Mouse (Mus musculus) lung, postnatal 36 days (tissue): ENCODE data around the gene E130114P18Rik.

ENCODE experiments used
- DNase-seq: peaks from one replicate; pipeline ENCODE4 v3.0.0; 2022; ENCODE audit warnings: mixed read lengths

E130114P18Rik gene

DNA sequence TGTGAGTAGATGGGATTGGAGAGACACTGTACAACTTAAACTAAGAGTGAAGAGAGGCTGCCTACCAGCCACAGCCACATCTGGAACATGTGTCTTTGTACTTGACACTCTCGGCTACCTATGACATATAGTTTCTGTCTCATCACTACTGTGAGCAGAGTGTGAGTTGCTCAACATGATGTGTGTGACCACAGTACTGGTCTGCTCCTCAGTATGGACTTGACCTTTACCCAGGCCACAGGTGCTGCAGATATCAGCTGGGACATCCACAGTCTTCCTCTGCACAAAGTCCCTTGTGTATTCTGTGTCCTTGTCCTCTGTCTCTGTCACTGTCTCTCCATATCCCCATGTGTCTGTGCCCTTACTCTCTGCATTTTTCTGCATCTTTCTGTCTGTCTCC is 141.3 kb downstream of the E130114P18Rik start:
- DNase-seq = no peak

DNA sequence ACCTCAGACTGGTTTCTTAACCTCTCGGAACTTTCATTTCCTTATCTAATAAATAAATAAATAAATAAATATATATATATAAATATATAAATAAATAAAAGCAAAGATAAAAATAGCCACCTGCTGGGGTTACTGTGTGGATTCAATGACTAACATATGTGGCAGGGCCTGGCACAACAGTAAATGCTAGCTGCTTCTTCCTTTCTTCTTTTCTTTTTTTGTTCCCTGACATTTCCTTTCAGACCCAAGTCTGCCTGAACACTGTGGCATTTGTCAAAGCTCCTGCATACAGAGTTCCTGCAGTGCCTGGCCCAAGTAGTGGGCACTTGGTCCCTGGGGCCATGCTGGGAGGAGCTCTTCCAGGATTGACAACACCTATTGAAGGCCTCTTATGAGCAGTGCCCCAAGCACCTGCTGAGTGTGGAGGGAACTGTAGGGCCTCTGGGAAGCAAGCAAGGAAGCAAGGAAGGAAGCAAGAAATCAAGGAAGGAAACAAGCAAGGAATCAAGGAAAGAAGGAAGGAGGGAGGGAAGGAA is 142.1 kb downstream of the E130114P18Rik start:
- DNase-seq = no peak

DNA sequence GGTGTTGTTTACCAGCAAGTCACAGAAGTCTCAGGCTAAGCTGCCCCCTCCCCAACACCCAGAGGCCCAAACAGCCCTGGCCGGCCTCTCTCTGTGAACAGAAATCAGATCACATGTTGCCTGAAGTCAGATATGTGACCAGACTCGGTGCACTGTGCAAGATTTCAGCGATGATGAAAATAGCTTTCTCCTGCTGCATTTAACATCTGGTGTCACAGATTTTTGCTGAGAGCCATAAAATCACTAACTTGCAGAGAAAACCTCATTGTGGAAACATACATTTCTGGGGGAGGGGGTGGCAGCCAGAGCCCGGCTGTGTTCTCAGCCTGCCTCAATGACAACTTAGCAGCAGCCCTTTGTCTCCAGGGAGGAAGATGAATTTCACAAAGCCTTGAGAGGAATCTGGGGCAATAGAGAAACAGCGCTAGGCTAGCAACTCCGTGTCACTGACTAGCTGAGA is 142.6 kb downstream of the E130114P18Rik start:
- DNase-seq = no peak

DNA sequence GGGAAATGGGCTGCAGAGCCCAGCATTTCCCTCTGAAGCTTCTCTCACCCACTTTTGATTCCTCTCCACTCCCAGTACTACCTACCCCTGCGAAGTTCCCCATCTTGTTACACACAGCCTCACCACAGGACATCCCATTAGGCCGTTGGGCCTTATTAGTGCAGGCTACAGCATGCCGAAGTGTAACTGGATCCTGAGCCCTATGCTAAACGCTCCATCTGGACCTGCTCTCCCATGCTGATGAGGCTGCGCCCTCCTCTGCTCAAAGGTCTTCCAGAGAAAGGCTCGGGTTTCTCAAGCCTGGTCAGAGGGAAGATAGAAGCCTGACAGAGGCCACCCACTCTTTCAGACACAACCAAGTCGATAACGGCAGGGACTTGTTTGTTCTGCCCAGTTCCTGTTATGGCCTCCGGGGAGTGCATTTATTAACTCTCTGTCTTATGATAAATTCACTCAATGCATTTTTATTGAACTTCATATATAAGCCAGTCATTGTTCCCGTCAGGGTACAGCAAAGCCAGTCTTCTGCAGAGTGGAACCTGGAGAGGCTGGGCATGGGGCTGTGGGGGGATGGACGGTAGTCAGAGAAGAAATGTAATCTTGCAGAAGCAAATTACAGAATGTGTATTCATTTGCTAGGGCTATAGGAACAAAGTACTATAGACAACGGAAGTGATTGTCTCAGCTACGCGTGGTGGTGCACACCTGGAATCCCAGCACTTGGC is 148.8 kb downstream of the E130114P18Rik start:
- no peak for DNase-seq

DNA sequence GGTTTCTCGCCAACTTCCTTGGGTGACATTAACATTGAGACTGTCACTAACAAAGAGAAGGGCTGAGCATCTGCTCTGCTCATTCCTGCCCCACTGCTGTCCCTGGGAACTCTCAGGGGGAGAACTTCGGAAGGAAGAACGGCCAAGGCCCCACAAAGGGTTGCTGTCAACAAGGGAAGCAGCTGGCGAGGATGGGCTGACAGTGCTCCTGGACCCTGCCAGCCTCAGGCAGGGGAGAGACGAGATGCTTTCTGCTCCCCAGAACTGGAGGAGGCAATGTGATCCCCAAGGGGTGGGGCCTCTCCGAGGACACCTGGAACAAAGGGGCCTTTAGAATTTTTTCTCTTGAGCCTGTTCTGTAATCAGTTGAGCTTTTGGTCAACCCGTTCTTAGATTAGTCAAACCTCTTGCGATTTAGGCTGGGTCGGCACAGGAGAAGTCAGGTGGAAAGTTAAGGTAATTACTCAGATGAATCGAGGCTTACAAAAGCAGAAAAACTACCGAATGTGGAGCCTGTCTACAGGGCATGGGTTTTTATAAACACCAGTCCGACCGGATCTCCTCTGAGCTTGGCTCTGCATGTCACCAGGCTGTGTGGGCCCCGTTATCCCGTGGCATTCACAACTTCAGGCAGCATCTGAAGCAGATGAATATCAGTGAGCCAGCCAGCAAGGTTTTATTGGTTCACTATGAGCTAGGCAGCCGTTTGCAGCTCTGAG is 151.7 kb downstream of the E130114P18Rik start:
- DNase-seq = no peak

DNA sequence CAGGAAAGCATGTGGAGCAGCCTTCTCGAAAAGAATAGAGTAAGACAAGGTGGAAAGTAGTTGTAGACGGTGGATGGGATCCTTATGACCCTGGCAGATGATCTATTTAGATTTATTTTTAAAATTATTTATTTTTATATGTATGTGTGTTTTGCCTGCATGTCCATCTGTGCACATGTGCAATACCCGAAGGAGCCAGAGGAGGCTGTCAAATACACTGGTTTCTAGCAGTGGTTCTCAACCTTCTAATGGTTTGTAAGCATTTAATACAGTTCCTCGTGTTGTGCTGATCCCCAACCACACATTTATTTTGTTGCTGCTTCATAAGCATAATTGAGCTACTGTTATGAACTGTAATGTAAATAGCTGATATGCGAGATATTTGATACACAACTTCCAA is 154.7 kb downstream of the E130114P18Rik start:
- DNase-seq = peak; percentile 36

DNA sequence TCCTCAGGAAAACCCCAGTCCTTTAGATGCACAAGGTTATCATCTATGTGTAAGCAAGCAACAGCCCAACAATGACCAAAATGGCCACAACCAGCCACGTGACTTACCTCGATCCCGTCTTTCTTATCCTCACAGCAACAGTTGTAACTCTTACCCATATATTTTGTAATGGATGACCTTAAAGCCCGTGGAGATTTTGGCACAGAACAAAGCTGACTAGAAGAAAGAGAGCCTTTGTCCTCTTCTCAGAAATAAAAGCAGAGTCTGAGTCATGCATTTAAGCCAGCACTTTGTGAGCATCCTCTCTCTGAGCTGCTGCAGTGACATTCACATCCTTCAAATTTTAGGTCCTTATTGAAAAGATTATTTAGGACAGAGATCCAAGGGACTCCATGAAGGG is 156.1 kb downstream of the E130114P18Rik start:
- no peak for DNase-seq

DNA sequence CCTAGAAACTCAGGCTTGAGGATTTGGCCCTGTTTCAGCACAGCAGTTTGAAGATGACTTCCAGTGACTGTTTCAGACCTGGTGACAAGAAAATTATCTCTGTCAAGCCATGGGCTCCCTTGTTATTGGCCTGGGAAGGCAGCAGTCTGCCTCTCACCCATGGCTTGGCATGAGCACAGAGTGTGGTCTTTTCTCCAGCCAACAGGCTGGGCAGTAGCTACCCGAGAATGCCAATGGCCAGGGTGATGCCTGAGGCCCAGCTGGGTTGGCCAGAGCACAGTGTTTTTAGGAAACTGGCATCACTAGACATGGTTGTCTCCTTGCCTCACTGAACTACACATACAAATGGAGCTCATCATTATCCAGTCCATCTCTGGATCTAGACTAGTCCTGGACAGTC is 157.5 kb downstream of the E130114P18Rik start:
- no peak for DNase-seq

DNA sequence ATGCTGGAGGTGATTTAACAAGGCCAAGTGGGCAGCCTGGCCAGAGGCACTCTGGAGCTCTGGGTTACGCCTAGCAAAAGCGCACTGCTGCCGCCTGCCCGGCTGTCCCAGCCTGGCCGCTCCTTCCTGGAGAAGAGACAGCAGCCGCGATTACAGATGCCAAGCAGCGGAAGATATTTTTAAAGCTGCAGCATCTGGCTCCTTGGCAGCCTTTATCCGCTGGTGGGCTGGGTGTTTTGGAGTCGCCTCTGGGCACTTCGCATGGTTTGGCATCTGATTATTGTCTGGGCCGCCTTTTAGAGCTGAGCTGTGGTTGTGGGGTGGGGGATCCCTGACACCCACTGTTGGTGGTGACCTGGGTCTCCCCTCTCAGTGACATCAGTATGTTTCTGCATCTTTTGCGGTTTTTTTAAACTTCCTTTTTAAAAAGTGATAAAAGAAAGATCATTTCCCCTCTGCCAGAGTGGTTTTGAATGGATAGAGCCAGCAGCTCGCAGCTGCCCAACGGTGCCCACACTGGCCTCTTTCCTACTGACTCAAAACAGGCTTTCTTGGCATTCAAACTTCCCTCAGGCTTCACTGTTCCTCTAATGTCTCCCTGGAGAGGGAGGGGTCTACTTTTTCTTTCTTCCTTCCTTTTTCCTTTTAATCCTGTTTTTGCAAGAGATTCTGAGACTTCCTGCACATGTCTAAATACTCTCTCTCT is 159.1 kb downstream of the E130114P18Rik start:
- DNase-seq = peak; percentile 6

DNA sequence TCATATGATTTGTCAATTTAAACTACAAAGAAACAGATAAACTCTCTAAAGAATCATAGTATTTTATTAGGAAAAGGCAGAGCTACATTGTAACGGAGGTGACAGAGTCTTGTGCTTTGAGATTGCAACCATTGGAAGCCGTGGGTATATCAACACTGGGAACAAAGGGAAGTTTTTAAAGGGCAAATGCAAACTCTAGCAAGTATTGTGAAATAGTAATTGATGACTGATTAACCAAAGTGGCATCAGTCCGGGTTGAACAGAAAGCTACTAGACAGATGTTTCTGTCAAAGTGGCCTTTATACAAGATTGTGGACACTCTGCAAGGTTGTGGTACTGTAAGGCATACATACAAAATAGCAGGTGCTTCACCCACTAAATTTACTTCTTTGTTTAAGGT is 162.8 kb downstream of the E130114P18Rik start:
- DNase-seq = no peak

DNA sequence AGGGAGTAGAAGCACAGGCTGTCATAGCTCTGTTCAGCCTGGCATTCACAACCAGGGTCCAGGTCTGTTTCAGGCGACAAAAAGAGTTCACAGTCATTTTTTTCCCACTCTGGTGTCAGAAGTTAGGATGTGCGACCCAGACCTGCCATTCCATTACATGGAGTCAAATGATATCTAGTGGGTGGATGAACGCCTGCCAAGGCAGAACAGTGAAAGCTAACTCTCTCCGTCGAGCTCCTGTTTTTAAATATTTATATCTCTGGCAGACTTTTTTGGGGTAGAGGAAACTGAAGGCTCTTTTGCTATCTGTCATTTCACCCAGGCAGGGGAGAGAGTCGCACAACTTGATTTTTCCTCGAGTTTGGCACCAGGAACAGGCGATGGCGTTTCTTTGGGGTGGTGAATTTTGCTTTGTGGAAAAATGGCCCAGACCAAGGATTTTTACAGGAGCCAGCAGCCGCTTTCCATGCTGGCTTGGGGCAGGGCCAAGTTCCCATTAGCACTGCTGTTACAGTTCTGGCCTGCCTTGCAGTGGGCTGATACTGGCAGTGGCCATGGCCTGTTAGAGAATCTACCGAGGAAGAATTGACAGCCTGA is 166.5 kb downstream of the E130114P18Rik start:
- DNase-seq = peak; percentile 43

DNA sequence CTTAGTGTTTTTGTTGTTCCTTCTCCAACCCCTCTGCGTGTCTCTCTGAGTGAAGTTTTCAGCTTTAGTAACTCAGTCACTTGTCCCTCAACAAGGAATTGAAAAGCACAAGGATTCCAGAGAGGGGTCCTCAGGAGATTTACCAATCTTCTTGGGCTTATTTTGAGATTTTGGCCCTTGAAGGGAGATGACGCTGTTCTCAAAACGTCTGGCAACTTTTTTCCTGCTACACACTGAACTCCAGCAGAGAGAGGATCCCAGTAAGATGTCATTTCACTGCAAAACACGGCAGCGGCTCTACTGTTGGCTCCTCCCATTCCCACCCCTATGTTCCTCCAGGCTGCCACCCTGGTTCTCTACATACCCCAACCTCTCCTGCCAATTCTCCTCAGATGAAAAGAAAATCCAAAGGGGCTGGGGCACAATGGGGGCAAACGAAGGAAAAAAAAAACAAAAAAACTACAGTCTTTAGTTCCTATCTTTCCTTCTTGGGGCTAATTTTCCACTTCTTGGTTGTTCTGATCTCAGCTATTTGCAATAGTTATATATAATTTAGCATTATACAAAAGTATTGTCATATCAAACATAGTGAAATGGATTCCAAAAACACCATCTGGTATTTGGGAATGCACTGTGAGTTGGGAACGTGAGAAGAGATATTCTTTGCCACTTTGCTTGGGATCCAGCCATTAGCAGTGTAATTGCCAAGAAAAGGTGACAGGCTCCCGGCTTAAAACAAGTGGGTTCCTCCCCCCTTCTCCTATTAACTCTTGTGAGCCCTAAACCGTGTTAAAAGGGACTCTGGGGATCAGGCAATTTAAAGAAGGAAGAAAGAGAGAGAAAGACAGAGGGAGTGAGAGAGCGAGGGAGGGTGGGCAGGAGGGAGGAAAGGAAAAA is 167.8 kb downstream of the E130114P18Rik start:
- DNase-seq = no peak

DNA sequence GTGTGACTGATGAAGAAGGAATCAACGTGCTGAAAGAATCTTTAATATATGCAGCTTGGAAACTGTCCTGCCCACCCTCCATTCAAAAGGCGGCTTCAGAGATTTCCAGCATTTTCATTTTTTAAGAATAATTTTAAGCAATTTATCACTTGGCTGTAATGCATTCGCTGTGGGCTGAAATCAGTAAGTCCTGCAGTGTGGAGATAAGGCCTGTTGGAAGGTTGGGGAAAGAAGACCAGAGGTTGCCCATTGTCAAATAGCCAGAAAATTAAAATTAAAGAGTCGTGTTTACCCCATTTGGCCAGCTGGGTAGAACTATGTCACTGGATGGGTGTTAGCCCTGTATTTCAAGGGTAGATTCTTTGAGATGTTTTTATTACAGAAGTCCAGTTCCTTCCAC is 168.5 kb downstream of the E130114P18Rik start:
- no peak for DNase-seq

DNA sequence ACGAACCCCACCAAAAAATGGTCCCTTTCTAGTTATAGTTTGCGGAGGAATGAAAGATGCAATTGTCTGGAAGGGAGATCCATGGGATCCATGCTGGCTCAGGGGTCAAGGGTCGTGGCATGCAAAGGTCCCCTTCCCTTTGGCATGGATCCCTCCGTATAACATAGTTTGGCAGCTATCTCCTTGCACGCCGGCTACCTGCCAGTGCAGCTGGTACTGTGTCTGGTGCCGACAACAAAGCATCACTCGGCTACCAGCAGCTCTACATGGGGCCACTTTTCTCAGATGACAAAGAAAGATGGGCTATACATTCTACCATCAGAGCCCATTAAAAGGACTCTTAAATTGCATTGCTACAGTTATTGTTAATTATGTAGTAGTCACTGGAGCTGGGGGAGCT is 169.2 kb downstream of the E130114P18Rik start:
- no peak for DNase-seq

DNA sequence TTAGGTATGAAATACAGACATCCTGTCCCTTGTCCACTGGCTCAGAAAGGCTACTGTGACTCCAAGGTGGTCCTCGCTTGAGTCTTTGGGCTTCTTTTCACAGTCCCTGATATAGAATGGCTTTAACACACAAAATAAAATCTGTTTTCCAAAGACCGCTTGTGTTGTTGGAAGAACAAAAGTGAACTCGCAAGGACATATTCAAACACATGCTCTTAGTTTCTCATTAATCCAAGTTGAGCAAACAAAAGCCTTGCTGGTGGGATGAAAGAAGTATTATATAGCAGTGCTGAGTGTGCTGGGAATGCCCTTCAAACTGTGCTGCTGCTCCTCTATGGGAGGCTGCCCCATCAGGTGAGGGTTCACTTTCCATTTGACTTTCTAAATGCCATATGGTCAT is 169.7 kb downstream of the E130114P18Rik start:
- DNase-seq = no peak

DNA sequence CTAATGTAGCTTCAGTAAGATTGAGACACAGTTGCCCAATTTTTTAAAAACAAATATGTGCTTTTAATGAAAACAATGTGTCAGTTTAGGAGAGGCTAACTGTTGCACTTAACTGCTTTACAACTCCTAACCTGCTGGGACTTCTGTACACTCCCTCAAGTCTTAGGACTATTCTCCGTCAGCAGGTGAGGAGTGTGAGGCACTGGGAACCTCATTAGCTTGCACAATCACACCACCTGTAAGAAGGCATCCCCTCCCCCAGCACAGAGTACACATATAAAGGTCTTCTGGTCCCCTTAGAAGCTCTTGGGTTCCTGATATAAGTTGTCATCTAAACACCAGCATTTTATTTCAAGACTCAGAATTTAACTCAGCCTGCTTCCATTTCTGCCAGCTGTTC is 170.7 kb downstream of the E130114P18Rik start:
- no peak for DNase-seq

DNA sequence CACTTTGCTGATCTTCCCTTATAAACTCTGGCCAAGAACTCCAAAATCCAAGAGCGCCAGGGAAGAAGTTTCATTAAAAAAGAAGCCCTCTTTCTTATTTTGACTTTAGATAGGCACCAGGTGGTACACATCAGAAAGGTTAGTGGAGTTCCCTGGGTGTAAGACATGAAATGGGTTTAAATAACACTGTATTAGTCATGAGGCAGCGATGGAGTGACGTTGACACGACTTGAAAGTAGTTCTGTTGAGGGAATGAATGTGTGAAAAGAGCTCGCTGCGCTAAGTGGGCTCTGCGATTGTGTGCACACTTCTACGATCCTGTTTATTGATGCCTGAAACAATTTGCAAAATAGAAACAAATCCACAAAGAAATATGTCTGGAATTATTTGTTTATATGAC is 171.4 kb downstream of the E130114P18Rik start:
- peak; percentile 6 for DNase-seq

DNA sequence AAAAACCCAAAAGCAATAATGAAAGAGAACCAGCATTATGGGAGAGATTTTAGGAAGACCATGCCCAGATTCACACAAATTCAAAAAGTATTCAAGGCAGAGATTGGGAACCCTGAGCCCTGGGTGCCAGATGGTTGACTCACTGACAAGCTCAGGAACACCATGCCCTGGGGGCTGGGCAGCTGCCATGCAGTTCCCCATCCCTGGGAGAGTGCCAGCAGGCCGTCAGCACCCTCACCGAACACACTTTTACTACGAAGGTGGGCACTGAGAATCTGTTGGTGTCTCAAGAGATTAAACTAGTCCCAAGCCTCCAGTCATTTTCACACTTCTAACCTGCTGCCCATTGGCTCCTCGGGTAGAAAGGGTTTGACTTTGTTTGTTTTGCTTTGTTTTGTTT is 175.3 kb downstream of the E130114P18Rik start:
- no peak for DNase-seq

DNA sequence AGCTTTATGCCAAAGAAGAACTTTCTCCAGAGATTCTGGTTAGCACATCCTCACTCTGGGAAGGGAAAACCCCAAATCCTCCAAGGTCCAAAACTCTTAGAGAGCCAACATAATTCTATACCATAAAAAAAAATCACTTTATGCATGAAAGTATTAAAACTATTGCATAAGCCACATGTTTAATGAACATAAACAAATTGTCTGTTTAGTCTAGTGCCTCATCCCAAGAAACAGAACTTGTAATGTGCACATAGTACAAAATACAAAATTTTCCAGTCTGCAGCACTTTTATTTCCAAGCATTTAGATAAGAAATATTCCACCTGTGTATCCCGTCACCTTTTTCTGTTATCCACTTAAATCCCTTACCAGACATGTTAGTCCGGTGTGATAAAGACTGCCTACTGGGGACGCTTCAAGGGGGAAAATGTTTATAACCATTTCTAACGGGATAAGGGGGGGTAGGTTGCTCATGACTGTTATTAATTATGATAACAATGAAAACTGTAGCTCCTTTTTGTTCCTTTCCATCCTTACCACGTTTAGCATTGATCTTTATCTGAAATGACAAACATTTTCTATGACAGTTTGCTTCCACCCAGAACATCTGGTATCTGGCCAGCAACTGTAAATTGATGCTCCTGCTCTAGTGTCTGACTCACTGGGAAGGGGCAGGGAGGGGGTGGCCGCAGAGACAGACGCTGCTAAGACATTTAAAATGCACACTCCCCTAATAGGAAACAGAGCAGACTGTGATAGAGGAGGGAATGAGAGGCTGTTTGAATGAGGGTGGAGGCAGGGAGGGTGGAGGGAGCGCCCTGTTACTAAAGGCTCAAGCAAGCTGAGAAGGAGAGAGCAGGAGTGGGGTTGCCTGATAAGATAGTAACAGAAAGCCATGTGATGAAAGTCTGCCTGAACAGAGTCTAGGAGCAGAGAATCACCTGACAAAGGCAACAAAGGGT is 176.7 kb downstream of the E130114P18Rik start:
- no peak for DNase-seq

DNA sequence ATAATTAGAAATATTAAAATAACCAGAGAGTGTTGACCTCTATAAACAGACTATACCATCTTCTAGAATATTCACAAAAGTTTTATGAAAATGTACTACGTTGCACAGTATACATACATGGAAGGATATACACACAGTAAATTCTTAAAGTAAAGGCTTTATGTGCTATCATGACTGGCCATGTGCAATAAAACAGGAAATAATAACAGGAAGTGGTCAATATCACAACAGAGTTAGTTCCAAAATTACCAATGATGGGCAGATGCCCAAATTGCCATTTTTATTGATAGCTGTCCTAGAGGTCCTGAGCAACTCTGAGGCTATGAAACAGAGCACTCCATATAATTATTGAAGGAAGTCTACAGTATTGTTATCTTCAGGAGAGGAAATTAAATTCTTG is 180.4 kb downstream of the E130114P18Rik start:
- DNase-seq = no peak

DNA sequence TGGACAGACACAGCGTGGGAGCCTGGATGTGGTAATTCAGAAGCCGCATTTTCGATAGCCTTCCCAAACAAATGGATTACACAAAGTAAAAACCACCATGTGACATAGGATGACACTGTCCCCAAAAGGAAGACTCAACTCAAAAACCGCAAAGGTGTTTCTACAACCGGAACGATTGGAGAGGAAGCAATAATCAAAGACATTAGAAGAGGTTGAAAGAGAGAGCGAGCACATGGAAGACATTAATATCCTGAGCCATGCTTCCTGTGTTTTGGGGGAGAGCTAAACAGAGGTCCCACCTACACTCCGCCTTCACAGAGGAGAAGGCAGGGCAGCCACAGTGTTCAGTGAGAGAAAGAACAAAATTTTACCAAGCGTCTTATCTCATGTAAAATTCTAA is 181.5 kb downstream of the E130114P18Rik start:
- DNase-seq = no peak
